Mouse (Mus musculus): Measurements from ENCODE around the gene Gtpbp2. TPM values are rescaled to one million over a fixed set of nuclear protein-coding genes. Genes with fewer than 3 reads are reported as not detected.

Gtpbp2 gene
- 146 and 153 TPM in 2 replicates for polyA plus RNA-seq (2012; rRNA removed)

DNA sequence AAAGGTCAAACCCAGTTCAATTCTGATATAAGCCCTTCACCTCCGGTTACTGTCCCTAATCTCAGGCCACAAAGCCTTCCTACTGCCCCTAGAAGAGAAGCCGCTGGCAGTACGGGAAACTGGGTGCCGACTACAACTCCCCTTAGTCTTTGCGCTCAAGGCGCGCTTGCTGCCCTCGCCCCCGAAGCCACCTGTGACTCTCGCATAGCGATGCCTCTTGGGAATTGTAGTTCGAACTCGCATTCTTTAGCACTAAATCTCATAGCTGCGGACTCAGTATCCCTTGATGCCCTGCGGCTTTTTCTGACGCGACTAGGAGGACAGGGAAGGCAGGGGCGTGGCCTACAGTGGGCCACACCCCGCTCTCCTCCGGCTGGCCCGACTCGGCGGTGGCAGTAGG, at the start of gene Gtpbp2:
Gtpbp2 (plus strand) TSS at position 347 of the 400 bp plus-strand sequence.

DNA sequence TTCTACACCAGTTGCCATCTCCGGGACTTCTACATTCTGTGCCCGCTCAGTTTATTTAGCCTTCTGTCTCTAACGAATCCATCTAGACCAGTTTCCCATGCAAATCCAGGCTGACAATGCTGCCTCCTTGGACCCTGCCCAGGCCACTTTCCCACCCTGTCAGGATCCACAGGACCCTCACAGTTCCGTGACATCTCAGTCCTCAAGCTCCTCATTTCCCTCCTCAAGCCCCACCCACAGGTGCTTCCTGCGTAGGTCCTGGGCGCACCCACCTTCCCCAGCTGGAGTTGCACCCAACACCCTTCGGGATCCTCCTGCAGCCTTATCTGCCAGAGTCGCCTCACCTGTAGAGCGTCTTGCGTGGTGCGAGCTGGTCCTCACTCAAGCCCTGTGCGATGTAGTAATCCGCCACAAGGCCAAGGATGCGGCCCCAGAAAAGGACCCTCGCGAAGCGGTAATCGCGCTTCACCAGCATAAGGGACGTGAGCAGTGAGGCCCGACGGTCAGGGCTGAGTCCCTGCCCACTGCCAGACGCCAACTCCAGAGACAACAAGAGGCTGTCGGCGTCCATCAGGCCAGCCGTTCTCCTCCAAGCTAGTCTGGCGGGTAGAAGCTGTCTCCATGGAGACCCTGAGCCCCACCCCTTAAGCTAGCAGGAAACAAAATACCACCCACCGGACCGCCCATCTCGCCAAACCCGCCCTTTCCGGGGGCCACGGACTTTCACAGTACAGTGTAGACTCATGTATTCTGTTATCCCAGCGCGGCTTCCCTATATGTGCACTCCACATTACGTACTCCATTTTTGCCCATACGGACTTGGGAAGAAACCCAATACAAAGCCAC, 17.0 kb upstream of the Gtpbp2 start, which contains the start of gene Rsph9:
Rsph9 (minus strand) TSS at position 639 of the 846 bp plus-strand sequence.

DNA sequence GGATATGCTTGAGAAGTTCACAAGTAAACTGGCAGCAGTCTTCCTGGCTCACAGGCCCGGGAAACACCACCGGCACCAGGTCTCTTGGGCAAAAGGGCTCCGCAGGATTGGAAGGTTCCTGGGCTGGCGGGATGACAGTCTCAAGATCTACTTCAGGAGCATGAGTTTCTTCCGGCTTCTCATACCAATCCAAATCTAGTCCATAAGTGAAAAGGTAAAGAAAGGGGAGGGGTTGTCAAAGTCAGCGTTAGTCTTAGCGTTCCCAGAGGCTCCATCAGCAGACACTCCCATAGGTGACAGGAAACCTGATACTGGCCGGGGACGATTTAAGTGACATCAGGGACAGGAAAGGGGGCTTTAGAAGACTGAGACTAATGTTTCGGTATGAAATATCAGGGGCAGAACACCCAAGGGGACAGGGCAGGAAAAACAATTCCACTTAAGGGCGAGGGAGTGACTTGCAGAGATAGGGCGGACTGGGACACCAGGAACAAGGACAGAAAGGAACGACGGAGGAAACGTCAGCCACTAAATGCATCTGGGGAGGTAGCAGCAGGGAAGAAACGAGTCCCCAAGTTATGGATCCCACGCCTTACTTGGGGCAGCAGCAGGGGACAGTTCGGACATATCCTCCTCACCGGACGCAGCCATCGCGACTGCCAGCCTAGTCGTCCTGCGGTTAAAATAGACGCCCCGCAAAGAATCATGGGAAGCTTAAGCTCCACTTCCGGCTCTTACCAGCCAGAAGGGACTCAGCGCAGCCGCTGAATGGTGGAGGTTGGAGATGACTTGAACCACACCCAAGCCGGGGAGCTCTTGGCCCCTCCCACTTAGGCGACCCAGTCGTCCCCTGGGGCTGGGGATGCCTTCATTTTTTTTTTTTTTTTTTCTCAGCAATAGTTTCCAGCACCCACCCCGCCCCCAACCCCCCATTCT, 7.7 kb upstream of the Gtpbp2 start, which contains the start of gene Mad2l1bp:
Mad2l1bp (minus strand) TSS at position 707 of the 936 bp plus-strand sequence.

DNA sequence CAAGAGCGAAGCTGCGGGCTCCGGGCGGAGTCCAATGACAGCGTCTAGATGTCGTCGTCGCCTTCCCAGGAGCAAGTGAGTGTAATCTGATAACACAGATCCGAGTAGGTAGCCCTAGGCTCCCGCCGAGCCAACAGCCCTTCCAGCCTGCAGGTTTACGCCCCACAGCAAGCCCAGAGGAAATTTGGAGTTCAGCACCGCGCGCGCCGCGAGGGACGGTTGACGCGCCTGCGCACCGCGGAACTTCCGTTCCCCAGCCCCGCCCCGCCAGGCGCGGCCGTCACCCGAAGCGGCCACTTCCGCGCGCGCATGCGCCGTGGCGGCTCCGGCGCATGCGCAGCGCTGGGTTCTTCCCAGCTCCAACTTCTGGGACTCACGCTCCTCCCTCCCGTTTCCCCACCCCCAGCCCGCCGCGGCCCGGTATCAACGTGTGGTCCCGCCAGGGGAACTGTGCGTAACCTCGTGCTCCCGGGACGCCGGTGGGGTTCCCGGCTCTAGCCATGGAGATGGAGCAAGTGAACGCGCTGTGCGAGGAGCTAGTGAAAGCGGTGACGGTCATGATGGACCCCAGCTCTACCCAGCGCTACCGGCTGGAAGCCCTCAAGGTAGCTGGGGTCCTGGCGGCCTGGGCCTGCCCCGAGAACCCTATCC, 41.7 kb downstream of the Gtpbp2 start, which contains the start of the genes Polh and Xpo5:
Polh (minus strand) TSS at position 225 of the 651 bp plus-strand sequence.
Xpo5 (plus strand) TSS at position 362 of the 651 bp plus-strand sequence.

Other genes with a start within 250 kb of the Gtpbp2 start
- 163 and 165 TPM in 2 replicates for gene Vegfa, start 128.7 kb upstream of the Gtpbp2 start, polyA plus RNA-seq (2012; rRNA removed)
- 78.3 and 78.9 TPM in 2 replicates for gene Mrps18a, start 50.0 kb upstream of the Gtpbp2 start, polyA plus RNA-seq (2012; rRNA removed)
- gene Rsph9, start 16.8 kb upstream of the Gtpbp2 start, polyA plus RNA-seq (2012; rRNA removed) = 9.8 and 12.0 TPM in 2 replicates
- 21.9 and 23.4 TPM in 2 replicates for gene Mad2l1bp, start 7.5 kb upstream of the Gtpbp2 start, polyA plus RNA-seq (2012; rRNA removed)
- 11.8 and 14.7 TPM in 2 replicates for gene Polh, start 41.6 kb downstream of the Gtpbp2 start, polyA plus RNA-seq (2012; rRNA removed)
- 52.9 and 58.6 TPM in 2 replicates for gene Xpo5, start 41.8 kb downstream of the Gtpbp2 start, polyA plus RNA-seq (2012; rRNA removed)
- gene Polr1c, start 87.0 kb downstream of the Gtpbp2 start, polyA plus RNA-seq (2012; rRNA removed) = 143 and 173 TPM in 2 replicates
- gene Yipf3, start 87.0 kb downstream of the Gtpbp2 start, polyA plus RNA-seq (2012; rRNA removed) = 48.2 and 51.2 TPM in 2 replicates
- gene Lrrc73, start 92.5 kb downstream of the Gtpbp2 start, polyA plus RNA-seq (2012; rRNA removed) = 3.9 and 4.7 TPM in 2 replicates
- 102 and 112 TPM in 2 replicates for gene Tjap1, start 122.0 kb downstream of the Gtpbp2 start, polyA plus RNA-seq (2012; rRNA removed)
- 4.0 and 4.5 TPM in 2 replicates for gene Dlk2, start 136.4 kb downstream of the Gtpbp2 start, polyA plus RNA-seq (2012; rRNA removed)
- gene Abcc10, start 167.3 kb downstream of the Gtpbp2 start, polyA plus RNA-seq (2012; rRNA removed) = 10.2 and 11.6 TPM in 2 replicates
- 25.5 and 40.6 TPM in 2 replicates for gene Zfp318, start 222.7 kb downstream of the Gtpbp2 start, polyA plus RNA-seq (2012; rRNA removed)